Mouse (Mus musculus): ENCODE results near the gene Sri.
"Not testable (repeated sequence)": the region's sequence is repeated elsewhere in the genome, so short reads cannot be mapped to it uniquely, and the experiment has no call there.

Gene Sri

DNA sequence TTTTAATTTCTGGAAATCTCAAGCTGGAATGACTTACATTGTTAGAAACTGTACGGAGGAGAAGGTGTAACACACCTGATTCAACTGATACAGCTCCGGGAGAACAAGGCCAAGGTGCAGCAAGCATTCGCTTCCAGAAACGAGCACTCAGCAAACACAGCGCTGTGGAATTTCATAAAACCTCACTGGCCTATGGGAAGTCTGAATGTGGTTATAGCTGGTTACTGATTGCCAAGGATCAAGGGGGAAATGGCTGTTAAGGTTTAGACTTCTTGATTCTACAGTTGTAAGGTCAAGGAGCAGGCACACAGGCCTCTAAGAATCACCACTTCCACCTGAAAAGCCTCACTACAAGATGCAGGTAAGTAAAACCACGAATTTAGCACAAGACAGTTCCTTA, at the start of gene Sri:
Gene Sri, plus strand, starts transcription at position 224 of the 400 bp plus-strand sequence.
- no peak for DNase-seq (ENCODE audit: low read depth in 2 of 2, low spot score in 2 of 2)

DNA sequence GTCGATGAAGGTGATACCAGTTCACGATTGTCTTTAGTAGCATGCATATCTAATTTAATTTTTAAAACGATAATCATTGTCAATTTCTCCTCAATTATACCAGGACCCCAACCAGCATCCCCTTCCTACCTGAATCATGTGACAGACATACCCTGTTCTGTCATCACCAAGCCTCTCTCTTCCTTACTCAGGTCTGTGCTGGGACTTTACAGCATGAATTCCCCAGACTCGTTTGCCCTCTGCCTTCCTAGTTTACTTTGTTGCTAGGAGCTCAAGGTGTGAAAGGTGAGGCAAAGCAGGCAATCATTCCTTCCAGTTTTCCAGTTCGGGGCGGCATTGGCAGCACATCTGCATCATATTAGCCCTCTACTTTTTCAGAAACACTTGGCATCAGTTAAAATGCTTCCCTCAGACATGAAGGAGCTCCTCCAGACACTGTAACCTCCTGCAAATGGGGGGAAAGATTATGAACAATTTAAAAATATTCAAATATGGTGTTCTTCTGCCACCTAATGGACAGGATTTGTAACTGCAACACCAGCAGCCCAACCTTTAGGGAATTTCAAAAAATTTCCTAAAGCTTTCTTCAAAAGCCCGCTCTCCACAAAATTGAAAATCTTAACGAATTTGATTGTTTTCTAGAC, 49.4 kb upstream of the Sri start:
- no peak for DNase-seq (ENCODE audit: low read depth in 2 of 2, low spot score in 2 of 2)

DNA sequence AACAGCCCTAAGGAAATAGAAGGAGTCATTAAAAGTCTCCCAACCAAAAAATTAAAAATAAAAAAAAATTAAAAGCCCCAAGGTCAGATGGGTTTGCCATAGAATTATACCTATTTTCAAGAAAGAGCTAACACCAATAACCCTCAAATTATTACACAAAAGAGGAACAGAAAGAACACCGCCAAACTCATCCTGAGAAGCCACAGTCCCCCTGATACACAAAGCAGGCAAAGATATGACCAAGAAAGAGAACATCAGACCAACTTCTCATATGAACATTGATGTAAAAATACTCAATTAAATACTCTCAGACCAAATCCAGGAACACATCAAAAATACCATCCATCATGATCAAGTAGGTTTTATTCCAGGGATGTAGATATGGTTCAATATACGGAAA, 48.8 kb upstream of the Sri start:
- DNase-seq (ENCODE audit: low read depth in 2 of 2, low spot score in 2 of 2) = no peak

DNA sequence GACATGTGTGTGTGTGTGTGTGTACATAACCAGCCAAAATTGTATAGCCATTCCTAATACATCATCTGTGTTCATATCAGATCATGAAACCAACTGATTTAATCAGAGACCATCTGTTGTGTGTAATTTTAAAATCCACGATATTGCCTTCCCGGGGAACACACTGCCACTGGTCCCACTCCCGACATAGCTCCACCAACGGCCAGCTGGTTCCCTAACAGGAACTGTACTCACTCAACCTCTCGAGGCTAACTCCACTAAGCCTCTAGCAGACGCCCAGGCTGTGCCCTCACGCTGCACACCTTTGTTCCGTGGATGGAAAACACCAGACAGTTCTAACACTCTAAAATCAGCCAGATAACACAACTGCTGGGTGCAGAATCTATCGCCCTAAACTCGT, 45.4 kb upstream of the Sri start:
- no peak for DNase-seq (ENCODE audit: low read depth in 2 of 2, low spot score in 2 of 2)

- DNase-seq (ENCODE audit: low read depth in 2 of 2, low spot score in 2 of 2) = no peak
Observed at GRCm38 (mm10) chr5:8002827-8003226, 43.1 kb upstream of the Sri start.

- no peak for DNase-seq (ENCODE audit: low read depth in 2 of 2, low spot score in 2 of 2)
Observed at GRCm38 (mm10) chr5:8013276-8013675, 32.6 kb upstream of the Sri start.

DNA sequence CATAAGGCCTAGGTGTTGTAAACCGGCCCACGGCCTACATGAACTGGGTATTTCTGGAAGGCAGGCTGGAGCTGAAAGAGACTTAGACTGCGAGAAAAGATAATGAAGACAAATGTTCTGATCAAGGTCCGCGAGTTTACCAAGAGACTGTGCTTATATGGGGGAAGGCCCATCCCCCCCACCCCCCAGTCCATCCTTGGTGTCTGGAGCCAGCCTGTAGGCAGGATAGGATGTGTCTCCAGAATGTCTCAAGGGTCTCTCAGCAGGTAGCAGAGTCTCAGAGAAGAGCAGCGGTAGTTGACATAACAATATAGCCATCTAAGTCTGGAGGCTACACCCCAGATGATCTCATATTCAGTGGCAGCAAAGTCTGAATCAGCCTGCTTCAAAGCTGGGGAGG, 11.3 kb upstream of the Sri start:
- not testable (repeated sequence) for DNase-seq (ENCODE audit: low read depth in 2 of 2, low spot score in 2 of 2)

GRCm38 (mm10) chr5:8053827-8054226, 7.9 kb downstream of the Sri start:
- no peak for DNase-seq (ENCODE audit: low read depth in 2 of 2, low spot score in 2 of 2)

DNA sequence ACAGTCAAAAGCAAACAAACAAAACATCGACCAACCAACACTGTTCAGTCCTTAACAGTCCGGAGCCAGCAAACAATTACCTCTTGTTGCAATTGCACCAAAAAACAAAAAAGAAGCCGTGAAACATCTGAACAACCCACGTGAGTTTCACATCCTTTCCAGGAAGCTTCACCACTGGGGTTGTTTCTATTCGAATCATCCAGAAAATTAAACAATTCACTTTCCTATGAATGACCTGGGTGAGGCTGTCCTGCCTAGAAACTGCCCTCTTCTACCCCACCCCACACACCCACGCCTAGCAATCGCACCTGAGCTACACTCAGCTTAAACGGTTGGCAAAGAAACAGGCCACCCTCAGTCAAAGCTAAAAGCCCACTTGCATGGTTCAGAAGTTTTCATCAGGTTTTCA, 9.8 kb downstream of the Sri start:
- DNase-seq (ENCODE audit: low read depth in 2 of 2, low spot score in 2 of 2) = peak in 1 of 2 experiments; percentile 11

- peak; percentile 78 to 82 for DNase-seq (ENCODE audit: low read depth in 2 of 2, low spot score in 2 of 2)
Observed at GRCm38 (mm10) chr5:8056141-8057017, 10.5 kb downstream of the Sri start.

- no peak for DNase-seq (ENCODE audit: low read depth in 2 of 2, low spot score in 2 of 2)
Observed at GRCm38 (mm10) chr5:8057018-8057323, 11.1 kb downstream of the Sri start.

DNA sequence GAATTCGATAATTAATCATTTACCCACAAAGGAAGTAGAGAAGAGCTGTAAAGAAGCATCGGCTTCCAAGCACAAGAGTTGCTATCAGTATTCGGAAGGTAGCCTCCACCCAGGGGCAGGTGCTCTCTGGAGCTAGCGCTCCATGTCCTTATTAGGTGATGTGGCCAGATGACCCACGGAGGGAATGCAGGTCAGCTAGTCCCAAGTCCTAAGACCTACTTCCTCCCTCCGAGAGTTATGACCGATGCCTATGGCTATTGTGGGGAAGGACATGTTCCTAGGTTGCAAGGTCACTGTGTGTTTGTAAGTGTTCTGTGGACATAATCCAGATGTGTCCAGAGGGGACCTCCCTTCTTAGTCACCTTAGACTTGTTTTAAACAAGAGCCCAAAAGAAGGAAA, 12.2 kb downstream of the Sri start:
- no peak for DNase-seq (ENCODE audit: low read depth in 2 of 2, low spot score in 2 of 2)

- DNase-seq (ENCODE audit: low read depth in 2 of 2, low spot score in 2 of 2) = no peak
Observed at GRCm38 (mm10) chr5:8062469-8062868, 16.6 kb downstream of the Sri start.

- no peak for DNase-seq (ENCODE audit: low read depth in 2 of 2, low spot score in 2 of 2)
Observed at GRCm38 (mm10) chr5:8063207-8063606, 17.3 kb downstream of the Sri start.

DNA sequence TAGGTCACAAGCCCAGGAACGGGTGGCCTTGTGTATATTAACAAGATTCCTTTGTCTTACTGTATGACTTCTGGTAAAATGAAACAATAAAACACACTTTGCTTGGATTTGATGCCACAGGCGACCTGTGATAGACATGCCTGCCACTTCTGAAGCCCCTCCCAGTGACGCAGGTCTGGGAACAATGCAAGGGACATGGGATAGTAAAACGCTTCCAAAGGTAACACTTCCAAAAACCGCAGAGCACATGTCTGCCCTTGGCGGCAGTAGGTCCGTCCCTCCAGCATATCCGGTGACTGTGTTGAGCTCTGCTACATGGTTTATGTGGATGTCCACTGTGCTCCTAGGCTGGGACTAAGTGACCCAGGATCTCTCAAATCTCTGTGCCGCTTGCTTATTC, 27.5 kb downstream of the Sri start:
- no peak for DNase-seq (ENCODE audit: low read depth in 2 of 2, low spot score in 2 of 2)

DNA sequence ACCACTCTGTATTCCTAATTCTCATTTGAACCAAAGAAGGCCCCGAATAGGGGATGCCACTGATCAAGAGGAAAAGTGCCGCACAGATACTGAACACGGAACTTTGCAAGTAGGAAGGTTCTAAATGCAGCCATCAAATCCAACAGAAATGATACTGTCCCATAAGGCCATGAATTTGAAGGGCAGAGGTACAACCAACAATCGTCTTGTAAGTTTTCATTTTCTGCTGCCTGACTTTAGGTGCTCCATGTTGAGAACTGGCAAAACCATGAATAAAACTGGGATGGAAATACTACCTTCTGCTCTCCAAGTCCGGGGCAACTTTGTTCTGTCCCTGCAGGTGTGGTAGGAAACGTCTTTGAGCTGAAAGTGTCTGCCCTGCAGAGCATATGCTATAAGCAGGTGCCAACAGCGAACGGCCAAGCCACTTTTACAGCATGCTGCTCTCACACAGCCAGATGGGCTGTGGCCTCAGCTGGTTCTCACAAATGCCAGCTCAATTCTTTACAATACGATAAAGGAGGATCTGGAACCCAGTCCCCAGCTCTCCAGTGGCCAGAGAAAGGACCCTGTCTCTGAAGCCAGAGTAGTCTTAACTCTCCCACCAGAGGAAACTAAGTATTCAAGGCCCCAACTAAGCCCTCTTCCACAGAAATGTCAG, 28.2 kb downstream of the Sri start:
- DNase-seq (ENCODE audit: low read depth in 2 of 2, low spot score in 2 of 2) = no peak

DNA sequence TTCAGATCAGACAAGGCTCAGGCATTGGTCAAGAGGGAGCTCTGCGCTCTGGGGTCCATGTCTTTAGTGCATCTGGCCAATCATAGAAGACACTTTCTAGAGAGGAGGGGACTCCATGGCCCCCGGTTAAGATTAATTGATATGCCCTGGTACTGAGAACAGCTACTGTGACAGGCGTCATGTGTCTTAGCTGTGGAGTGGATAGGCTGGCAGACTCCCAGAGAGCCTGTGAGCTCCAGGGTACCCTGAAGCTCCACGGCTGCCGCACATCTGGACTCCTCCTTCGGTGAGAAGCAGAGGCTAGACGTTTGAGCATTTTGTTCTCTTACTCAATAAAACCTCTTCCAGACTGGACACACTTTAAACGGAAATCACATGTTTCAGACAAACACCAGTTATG, 31.6 kb downstream of the Sri start:
- no peak for DNase-seq (ENCODE audit: low read depth in 2 of 2, low spot score in 2 of 2)

DNA sequence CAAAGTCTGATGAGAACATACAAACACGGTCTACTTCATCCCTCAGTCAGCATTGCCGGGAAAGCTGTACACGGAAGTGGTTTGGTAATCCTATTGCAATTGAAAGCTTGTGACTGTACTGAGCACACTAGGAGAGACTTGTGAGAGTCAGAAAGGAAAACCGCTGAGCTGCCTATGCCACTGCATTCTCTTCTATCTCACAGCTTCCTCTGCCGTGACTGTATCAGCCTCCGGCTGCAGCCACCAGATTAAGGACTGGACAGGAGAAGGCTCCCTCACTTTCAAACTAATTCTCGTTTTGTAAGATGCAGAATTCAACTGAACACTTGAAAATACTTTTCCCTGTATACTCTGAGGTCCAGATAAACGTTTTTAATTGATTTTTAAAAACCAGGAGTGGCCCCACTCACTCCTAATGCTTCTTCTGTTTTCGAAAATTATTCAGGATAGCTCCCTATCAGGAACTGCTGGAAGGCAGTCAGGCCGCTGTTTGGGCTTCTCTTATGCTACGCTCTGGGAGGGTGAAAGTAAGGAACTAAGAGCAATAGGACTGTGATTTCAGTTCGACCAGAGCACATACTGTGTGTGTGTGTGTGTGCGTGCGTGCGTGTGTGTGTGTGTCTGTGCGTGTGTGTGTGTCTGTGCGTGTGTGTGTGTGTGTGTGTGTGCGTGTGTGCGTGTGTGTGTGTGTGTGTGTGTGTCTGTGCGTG, 37.1 kb downstream of the Sri start:
- no peak for DNase-seq (ENCODE audit: low read depth in 2 of 2, low spot score in 2 of 2)

- DNase-seq (ENCODE audit: low read depth in 2 of 2, low spot score in 2 of 2) = no peak
Observed at GRCm38 (mm10) chr5:8085661-8086060, 39.8 kb downstream of the Sri start.

- DNase-seq (ENCODE audit: low read depth in 2 of 2, low spot score in 2 of 2) = no peak
Observed at GRCm38 (mm10) chr5:8088147-8088546, 42.3 kb downstream of the Sri start.

DNA sequence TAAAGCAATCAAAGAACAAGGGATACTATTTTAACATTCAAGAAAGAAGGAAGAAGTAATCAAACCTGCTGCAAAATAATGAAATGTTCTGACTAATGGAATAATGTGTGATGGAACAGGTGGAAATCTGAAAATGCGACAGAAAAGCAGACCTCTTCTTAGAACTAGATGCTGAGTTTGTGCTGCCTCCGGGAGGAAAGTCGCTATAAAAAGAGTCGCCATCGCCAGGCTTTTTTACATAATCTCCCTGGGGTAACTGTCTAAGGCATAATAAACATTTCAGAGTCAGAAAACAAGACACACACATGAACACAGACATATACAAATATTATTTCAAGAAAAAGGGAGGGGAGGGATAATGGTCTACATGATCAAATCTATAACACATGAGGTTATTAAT, 49.0 kb downstream of the Sri start:
- no peak for DNase-seq (ENCODE audit: low read depth in 2 of 2, low spot score in 2 of 2)

- DNase-seq (ENCODE audit: low read depth in 2 of 2, low spot score in 2 of 2) = no peak
Observed at GRCm38 (mm10) chr5:8095689-8096088, 49.8 kb downstream of the Sri start.
